Mouse (Mus musculus): ENCODE results near the gene Car11.

Gene Car11

DNA sequence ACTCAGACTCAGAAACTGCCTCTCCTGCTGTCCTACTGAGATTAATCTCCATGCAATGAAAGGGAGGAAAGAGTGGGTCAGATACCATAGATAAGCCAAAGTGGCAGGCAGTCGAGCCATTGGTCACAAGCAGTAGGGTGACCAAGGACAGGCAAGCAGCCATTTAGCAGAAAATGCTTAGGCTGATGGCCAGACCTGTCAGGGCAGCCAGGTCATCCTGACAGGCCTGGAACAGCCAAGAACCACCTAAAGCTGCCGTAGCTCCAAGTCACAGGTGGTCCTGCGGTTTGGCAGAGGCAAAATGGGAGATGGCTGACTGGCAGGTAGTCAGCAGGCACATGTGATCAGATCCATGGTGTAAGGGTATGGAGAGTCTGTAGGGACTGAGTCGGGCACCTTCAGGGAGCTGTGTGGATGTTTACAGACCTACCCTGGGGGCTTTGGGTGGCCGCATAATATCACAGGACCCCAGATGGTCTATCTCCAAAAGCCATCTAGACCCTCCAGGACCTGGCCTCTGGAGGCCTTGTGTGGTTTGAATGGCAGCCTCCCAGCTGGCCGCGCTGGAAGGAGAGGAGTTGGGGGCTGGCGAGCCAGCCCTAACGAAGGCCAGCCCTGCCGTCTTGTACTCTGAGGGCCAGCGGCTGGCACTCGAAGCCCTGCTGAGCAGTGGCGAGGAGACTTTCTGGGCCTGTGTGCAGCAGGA is 22.2 kb downstream of the Car11 start:
- in situ Hi-C loops (cut with MboI, MseI), result no loop called here

DNA sequence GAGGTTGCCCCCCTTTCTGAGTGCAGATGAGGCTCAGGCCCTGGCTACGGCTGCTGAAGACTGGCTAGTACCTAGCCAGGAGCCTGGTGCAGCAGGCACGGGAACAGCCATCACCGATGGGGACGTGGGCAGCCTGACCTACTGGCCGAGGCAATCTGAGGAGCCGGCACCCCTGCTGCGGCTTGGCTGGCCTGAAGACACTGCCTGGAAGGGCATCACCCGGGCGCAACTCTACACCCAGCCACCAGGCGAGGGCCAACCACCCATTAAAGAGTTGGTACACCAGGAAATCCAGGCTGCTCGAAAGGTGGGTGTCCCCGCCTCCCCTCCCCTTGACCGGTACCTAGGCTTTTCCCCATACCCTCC is 22.7 kb downstream of the Car11 start:
- in situ Hi-C loops (cut with MboI, MseI), result no loop called here

DNA sequence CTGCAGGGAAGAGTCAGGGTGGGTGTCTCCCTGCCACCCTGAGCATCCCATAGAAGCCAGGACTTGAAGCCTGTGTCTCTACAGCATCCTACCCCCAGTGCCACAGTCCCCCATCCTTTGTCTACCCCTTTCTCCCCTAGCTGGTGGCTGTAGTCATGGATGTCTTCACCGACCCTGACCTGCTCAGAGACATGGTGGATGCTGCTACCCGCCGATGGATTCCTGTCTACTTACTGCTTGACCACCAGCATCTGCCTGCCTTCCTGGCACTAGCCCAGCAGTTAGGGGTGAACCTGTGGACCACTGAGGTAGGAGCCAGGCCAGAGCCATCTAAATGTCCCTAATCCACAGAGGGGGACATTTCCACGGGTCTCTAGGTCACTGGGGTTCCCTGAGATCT is 23.7 kb downstream of the Car11 start:
- in situ Hi-C loops (cut with MboI, MseI), result no loop called here

DNA sequence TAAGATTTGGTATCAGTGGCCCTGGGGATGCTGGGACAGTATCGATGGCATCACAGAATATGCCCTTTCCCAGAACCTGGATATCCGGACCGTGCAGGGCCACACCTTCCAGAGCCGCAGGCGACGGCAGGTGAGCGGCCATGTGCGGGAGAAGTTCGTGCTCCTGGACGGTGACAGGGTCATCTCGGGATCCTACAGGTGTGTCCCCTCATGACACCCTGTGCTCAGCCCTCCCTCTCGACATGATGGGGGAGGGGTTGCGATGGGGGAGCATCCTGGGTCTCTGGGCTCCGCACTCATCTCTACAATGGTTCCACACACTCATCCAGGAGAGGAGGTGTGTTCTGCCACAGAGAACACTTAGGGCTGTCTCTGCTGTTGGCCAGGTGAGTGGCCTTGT is 24.1 kb downstream of the Car11 start:
- in situ Hi-C loops (cut with MboI, MseI), result no loop called here

DNA sequence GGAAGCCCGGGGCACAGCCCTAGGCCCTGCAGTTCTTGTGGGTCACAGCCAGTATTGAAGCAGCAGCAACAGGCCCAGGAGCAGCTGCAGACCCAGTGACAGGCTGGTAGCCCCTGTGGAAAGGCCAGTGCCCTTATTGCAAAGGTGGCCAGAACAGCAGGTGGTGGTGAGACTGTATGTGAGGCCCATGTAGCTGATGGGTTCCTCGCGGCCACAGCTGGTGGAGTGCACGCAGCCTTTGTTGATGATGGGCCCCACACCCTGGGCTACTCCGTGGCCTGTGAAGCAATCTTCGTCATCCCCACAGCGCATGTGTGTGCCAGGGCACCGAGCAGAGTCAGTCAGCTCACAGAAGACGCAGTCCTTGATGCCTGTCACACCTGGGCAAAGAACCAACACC is 25.5 kb downstream of the Car11 start:
- in situ Hi-C loops (cut with MboI, MseI), result no loop called here

DNA sequence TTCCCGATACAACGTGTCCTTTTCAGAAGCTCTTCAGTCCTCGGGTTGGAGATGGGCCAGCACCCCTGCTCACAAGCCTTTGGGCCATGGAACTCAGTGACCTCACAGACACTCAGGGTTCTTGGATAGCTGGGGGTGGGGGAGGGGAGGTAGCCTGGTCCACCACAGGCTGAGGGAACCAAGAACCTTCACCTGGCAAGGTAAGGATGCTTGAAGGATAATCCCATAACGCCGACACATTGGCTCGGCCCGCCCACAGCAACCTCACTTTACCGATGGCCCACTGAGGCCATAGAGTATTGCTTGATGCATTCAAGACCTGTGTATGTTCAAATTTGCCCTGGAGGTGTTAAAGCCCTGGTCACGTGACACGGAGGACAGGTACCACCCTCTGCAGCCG is 26.1 kb downstream of the Car11 start, which contains the start of gene Spaca4:
Gene Spaca4, minus strand, starts transcription at position 101 of the 400 bp plus-strand sequence.
- in situ Hi-C loops (cut with MboI, MseI), result no loop called here

DNA sequence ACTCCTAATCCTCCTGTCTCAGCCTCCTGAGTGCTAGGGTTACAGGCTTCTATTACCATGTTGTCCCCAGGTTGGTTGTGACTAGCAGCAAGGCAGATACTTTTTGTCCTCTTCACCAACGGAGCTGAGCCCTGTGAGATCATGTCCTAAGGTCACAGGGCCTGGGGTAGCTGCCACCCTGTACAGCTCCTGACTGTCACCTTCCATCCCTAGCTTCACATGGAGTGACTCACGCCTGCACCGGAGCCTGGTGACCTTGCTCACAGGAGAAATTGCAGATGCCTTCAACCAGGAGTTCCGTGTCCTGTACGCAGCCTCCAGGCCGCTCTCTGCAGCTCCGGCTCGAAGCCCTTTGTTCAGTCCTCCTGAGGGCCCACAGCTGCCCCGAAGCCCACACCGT is 26.8 kb downstream of the Car11 start:
- in situ Hi-C loops (cut with MboI, MseI), result no loop called here

DNA sequence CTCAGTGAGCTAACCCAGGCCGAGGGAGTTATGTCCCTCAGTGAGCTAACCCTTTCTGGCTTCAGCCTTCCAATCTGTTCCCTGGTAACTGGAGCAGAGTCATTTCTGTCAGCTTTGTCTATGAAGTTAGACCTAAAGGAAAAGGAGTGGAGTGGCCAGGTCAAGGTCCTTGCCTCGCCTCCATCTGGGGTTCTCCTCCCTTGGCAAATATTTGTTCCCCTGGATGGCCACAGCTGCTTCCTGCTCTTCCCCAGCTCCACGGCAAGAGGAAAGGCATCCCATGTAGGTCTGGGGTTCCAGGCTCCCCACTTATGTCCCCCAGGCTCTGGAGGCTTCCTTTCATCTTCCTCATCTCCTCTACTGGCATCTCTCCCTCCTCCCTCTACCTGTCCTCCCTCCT is 28.0 kb downstream of the Car11 start:
- in situ Hi-C loops (cut with MboI, MseI), result no loop called here

DNA sequence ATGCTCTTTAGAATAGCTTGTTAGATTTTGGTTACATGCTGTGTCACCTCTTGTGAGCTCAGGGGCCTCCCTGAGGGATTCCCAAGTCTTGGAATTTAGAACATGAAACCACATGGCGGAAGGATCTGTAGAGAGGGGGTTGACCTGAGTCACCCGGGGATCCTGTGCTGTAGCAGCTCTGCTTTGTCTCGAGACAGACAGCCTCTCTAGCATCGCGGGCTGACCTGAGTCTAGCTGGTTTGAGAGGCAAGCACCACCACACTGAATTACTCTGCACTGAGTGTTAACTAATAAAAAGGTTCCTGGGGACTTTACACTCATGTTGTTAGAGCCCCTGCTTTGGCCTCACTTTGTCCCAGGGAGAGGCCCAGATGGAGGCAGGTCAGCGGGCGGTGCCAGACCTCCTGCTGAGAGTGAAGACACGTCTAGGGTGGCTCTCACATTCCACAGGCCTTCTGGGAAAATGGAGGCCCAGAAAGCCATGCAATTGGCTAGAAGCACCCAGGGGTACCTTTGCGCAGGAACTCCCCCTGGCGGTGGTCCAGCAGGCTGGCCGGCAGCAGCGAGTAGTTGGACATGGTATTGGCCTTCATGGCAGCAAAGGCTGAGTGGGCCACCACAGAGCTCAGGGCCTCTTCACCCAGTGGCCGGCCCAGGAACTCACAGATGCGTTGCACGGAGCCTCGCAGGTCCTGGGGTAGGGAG is 31.2 kb downstream of the Car11 start:
- in situ Hi-C loops (cut with MboI, MseI), result loop anchor here (5.0 kb wide), 1 partner anchor 211 kb away; no protein-coding TSS in a partner anchor

DNA sequence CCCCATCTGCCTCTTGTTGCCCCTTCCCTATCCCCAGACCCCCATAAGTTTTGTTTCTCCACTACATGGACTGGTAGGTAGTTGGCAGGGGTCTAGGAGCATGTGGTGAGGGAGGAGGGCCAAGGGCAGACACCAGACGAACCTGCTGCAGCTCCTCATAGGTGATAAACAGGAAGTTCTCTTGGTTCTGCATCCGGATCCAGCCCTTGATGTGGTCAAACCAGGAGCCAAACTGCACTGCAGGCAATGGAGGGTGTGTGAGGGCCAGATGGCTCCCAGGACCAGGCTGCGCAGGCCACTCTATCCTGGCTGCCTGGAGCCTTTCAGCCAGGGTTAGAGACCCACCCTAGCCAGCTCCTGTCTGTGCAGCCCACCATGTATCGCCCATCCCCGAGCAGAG is 33.8 kb downstream of the Car11 start:
- in situ Hi-C loops (cut with MboI, MseI), result loop anchor here (5.0 kb wide), 1 partner anchor 209 kb away; no protein-coding TSS in a partner anchor

DNA sequence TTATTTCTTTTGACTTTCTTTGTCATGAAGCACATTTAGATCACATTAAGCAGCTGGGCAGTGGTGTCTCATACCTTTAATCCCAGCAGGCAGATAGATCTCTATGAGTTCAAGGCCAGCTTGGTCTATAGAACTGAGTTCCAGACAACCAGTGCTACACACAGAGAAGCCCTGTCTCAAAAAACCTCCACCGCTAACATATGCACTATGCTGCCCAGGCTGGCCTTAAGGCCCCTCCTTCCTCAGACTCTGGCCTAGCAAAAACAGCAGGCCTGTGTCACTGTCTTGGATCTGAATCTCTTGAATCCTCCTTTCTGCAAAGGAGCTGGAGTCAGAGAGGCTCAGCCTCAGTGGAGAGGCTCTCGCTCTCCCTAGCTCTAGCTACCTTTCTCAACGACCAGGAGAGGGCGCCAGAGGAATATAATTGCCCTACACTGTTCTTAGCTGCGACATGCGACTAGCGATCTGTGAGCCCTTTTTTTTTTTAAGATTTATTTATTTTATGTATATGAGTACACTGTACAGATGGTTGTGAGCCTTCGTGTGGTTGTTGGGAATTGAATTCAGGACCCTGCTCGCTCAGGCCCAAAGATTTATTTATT is 39.6 kb downstream of the Car11 start:
- in situ Hi-C loops (cut with MboI, MseI), result no loop called here

DNA sequence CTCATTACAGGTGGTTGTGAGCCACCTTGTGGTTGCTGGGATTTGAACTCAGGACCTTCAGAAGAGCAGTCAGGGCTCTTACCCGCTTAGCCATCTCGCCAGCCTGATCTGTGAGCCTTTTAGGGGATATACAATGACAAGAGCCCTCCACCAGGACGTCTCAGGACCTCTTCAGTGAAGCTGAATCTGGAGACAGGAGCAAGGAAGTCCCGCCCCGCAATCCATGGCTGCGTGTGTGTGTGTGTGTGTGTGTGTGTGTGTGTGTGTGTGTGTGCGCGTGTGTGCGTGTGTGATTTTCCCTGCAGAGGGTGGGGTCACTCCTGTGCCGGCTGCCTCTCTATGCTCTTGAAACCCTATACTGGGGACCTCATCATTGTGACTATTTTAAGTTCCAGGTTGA is 40.2 kb downstream of the Car11 start:
- in situ Hi-C loops (cut with MboI, MseI), result loop anchor here (5.0 kb wide), 1 partner anchor 62 kb away; no protein-coding TSS in a partner anchor

DNA sequence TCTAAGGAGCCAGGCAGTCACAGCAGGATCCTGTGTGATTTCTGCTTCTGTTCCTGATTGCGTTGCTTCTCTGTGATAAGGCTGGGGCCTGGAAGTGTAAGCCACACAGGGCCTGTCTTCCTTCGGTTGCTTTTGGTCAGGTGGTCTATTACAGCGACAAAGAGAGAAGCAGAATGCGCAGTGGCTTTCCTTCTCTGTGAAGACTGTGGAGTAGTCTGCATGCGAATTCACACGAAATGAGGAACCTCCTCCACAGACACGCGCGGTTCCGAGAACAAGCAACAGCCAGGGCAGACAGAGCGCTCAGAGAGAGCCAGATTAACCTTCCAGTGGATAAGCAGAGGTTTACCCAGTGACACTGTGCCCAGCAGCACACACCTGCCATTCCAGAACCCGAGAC is 41.7 kb downstream of the Car11 start:
- in situ Hi-C loops (cut with MboI, MseI), result loop anchor here (5.0 kb wide), 1 partner anchor 61 kb away; no protein-coding TSS in a partner anchor

DNA sequence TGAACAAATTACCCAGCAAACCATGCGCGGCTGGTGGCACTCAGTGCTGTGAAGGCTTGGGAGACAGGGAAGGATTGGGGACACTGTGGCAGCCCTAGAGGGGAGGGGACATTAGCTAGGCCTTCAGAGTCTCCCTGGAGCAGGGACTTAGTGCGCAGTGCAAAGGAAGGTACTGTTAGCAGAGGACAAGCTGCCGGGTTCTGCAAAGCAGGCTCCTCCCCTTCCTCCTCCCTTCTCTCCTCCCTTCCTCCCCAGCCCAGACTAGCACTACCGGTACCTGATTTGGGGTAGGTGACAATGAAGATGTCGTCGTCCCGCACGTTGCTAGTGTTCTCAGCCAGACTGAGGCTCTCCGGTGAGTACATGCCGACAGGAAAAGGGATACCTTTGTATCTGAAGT is 42.1 kb downstream of the Car11 start:
- in situ Hi-C loops (cut with MboI, MseI), result loop anchor here (5.0 kb wide), 1 partner anchor 61 kb away; no protein-coding TSS in a partner anchor

DNA sequence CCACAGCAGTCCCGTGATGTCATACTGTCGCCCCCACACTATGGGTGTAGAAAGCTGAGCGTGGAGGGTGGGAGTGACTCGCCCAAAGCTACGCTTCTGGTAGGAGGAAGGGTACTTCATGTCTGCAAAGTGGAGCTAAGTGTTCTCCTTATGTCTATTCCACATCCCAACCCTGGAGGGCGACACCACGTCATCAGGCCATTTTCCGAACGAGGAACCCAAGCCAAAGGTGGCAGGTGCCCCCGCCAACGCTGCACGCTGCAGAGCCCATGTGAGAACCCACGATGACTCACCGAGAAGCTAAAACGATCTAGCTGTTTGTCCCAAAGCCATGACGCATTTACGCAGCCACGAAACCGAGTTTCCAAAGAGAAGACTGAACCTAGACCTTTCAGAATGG is 42.7 kb downstream of the Car11 start:
- in situ Hi-C loops (cut with MboI, MseI), result loop anchor here (5.0 kb wide), 1 partner anchor 60 kb away; no protein-coding TSS in a partner anchor

DNA sequence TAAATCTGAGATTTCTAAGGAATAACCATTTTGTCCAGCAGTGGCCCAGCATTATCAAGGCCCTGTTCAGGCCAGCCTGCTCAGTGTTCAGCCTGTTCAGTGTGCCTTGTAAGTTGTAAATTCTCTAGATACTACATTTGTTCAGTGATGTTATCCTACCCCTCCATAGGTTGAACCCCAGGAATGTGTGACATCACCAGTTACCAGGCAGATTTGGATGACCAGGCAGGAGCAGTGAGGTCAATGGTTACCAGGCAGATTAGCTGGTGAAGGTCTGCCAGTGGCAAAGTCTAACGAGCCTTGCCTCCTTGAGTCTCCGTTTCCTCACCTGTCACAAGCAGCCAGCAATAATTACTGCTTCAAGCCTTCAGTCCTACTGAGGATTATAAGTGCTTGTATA is 44.7 kb downstream of the Car11 start:
- in situ Hi-C loops (cut with MboI, MseI), result loop anchor here (5.0 kb wide), 1 partner anchor 58 kb away; no protein-coding TSS in a partner anchor

DNA sequence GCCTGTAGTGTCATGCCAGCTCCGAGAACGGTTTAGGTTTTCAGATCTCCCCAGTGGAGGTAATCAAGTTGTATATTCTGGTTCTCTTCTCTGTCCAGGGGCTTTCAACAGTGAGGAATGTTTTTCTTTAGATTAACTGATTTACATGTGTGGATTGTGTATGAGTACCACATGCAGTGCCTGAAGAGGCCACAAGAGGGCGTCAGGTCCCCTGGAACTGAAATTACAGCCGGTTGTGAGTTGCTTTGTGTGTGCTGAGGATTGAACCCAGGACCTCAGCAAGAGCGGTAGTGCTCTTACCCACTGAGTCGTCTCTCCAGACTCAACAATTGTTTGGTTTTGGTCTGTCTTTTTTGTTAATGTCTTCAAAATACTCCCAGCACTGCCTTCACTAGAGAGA is 46.9 kb downstream of the Car11 start:
- in situ Hi-C loops (cut with MboI, MseI), result no loop called here

DNA sequence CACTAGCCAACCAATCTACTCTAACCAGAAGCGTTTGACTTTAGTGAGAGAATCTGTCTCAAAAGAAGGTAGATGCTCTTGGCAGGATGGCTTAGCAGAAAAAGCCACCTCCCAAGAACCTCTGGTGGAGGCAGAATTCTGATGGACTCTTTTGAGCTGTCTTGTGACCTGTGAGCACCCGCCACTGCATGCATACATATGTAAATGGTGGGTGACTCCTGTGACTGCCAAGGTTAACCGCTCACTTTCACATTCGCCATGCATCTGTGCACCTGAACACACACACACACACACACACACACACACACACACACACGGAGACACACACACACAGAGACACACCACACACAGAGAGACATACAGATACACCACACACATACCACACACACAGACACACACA is 47.8 kb downstream of the Car11 start:
- in situ Hi-C loops (cut with MboI, MseI), result no loop called here

DNA sequence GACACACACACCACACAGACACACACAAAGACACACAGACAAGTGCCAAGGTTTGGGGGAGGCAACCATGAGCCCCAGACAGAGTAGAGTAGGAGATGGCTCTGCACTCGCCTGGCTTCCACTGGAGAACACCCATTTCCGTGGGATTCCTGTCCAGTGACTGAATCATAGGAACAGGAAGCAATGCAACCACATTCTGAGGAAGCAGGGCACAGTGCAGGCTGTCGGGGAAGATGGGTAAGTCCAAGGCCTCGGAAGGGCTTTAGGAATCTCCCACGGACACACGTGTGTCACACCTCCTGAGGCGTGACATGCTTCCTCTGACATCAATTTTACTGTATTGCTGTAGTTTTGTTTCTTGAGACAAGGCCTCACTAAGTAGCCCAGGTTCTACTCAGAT is 48.5 kb downstream of the Car11 start:
- in situ Hi-C loops (cut with MboI, MseI), result no loop called here

DNA sequence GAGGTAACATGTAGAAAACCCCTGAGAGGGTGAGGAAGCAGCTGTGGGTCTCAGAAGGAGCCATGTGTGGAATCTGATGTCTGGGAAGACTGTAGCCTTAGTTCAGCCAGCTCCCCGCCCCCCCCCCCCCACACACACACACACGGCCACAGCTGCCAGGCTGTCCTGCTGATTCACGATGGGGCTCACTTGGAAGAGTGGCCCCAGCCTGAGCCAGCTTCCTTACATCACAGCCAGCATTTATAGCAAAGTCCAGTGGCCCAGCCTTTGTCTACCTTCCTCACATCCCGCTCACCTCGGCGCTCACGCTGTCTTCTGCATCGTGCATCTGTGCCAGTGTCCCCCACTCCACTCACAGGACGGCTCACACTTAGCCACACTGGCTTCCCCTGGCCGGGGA is 49.8 kb downstream of the Car11 start:
- in situ Hi-C loops (cut with MboI, MseI), result no loop called here

DNA sequence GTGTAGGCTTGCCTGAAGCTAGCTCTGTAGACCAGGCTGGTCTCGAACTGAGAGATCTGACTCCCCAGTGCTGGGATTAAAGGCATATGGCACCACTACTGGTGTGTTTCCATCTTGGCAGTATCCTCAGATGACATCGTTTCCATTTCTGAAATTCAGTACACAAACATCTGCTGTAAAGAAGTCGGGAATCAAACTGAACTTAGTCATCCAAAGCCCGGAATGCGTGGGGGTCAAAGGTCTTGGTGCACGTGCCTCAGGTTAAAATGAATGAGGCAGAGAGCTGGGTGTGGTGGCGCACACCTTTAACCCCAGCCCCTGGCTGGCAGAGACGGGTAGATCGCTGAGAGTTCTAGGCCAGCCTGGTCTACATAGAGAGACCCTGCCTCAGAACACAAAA is 50.5 kb downstream of the Car11 start:
- in situ Hi-C loops (cut with MboI, MseI), result no loop called here

Measured in T-helper 1 cell (primary cell).